Mouse (Mus musculus): ENCODE measurements around the gene Pitpnb.

The Pitpnb gene

DNA sequence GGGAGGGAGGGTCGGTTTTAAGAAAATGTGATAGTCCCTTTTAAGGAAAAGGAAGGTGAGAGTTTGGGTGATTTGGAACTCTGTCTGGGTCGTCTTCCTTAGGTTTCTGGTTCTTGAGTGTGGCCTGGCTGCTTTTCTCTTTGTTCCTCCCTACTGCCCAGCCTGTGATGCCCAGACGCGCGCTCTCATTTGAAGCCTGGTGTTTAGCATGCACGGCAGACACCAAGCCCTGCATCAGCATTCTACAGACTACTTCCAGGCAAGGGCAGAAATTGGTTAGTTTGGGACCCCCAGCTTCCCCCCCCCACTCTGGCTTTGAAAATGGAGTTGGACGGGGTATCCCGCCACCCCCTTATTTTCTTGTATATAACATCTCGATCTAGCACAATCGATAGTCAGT lies 92.4 kb downstream of the Pitpnb start:
- DNase-seq = no peak

GRCm38 (mm10) chr5:111423616-111424015 lies 93.1 kb downstream of the Pitpnb start:
- DNase-seq = no peak

GRCm38 (mm10) chr5:111425813-111426212 lies 95.2 kb downstream of the Pitpnb start:
- DNase-seq = no peak

- no peak for DNase-seq
Observed at GRCm38 (mm10) chr5:111426249-111426648, 95.7 kb downstream of the Pitpnb start.

DNA sequence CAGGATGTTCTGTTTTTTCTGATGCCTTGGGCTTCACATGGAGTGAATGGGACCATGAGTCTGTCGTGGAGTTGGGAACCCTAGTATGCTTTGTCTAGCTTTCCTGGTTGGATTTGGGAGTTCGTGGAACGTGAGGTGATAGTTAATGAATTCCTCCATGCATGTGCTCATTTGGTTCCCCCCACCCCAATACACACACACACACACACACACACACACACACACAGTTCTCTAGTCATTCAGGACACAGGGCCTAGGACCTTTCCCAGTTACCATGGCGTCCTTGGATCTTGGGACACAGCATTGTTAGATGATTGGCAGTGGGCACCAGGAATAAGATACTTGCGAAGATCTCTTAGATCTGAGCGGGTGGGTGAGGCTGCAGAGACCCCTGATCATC lies 98.3 kb downstream of the Pitpnb start:
- DNase-seq = no peak

DNA sequence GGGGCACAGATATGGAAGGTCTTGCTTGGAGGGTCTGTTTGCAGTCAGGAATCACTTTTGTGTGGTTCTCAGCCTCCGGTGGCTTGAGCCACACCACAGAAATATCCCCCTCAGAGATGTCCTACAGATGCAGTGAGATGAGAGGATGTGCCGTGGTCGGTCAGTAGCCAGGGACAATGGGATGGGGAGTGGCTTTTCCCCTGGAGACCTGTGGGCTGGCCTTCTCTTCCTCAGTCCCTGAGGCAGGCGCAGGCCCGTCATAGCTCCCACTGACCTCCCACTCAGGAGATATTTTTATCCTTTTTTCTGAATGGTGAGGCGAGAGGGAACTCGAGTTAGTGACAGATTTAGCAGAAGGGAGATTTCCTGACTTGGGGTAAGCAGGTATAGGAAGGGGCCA lies 99.2 kb downstream of the Pitpnb start:
- DNase-seq = no peak

DNA sequence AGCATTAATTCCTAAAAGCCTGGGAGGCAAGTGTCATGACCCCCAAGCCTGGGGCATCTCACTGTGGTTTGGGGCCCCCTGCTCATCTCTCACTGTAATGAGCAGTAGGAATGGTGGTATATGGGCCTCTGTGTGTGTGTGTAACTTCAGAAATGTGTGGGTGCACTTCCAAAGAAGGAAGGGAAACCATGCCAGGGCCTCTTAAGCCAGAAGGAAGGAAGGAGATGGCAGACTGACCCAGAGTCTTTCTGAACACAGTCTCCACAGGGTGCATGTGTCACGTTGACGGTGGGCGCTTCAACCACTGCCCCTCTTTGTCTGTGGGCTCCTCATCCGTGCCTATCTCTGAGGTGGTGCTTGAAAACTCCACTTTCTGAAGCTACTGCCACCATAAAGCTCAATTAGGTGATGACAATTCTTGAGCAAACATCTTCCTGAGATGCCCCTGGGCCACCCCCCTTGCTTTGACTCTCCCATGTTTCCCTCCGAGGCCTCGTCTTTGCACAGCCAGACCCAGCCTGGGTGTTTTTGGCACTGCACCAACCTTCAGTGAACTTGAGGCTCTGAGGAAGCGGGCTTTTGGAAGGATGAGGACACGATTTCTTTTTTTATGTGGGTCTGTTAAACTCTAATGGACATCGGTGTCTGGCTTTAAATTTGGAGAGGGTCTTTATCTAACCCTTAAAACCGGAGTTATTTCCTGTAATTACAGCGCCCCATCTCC lies 100.6 kb downstream of the Pitpnb start:
- DNase-seq = no peak

DNA sequence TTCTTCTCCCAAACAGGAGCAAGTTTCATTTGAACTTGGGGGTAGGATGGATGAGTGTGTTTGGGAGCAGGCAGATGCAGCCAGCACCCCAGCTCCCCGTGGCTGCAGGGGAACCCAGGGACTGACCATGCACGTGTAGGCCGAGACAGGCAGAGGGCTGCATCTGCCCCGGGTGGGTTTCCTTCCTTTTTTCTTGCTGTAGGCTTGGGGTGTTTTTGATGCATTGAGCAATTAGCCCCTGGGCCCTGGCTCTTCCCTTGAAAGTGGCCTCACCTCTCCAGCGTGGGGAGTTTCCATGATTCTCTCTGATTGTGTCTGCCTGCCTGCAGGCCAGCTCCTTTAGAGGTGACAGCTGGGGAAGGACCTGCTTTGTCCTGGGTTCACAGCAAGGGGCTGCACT lies 102.3 kb downstream of the Pitpnb start:
- no peak for DNase-seq

GRCm38 (mm10) chr5:111434342-111434842 lies 103.8 kb downstream of the Pitpnb start:
- DNase-seq = no peak

DNA sequence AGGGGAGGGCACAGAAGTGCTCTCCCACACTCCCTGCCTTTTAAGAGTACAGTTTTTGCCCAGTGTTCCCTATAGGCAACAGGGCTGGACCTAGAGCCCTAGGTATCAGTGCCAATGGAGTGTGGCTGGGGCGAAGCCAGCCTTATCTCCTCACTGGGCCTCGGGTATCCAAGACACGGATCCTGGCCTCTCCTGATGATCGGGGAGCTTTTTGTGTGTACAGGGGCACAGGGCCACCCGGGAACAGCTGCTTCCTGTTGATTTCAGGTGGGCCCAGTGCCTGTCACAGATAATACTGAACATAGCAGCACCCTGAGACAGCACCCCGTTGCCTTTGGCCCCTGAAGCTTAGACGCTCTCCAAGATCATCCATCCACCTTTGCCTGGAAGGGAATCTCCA lies 105.7 kb downstream of the Pitpnb start:
- no peak for DNase-seq

GRCm38 (mm10) chr5:111437205-111437604 lies 106.6 kb downstream of the Pitpnb start:
- no peak for DNase-seq

All from right cerebral cortex, postnatal 25 days (tissue).